Mouse (Mus musculus) adrenal gland, postnatal 0 days (tissue): ENCODE measurements around the gene Arpp21. TPM values are rescaled to one million over a fixed set of nuclear protein-coding genes. Genes with fewer than 3 reads are reported as not detected.

Source experiments
- microRNA-seq: library from miRNA; unstranded; fragments of <30 nt; microRNA quantifications from one replicate; pipeline ENCODE4, GENCODE M21; 2016; ENCODE audit warnings: borderline replicate concordance; ENCODE audit not compliant: insufficient number of aligned reads
- polyA plus RNA-seq: library from polyadenylated mRNA; unstranded; fragments of >200 nt; fragmentation: Nextera tagmentation; extraction: Ambion mirVana; gene quantifications from 2 replicates; pipeline ENCODE4 v1.2.1, GENCODE M21; 2015

Arpp21 gene
- 1.2 and 1.3 TPM in 2 replicates for polyA plus RNA-seq

GRCm38 (mm10) chr9:112235696-112236397, at the start of gene Arpp21:
Arpp21 (minus strand) TSS chr9:112235938.

Small RNA genes within 50 kb of the gene (microRNA-seq; reads per million reads assigned to microRNA genes)
- 27.0 reads per million, percentile 28 among the genes with 10 or more reads in this experiment for gene Mir128-2
